Mouse (Mus musculus) heart, embryonic 13.5 days (tissue): ENCODE results near the gene Btbd9. TPM values are rescaled to one million over a fixed set of nuclear protein-coding genes. Genes with fewer than 3 reads are reported as not detected.

ENCODE experiments used
- ATAC-seq: fragments of 200-750 bp; cut with Nextera tagmentation; 2 replicates; pipeline ENCODE4 v1.8.0; 2017; ENCODE audit warnings: moderate TSS enrichment; ENCODE audit not compliant: insufficient number of reproducible peaks, low FRiP score, low TSS enrichment; ENCODE audit errors: extremely low read depth
- H3K27ac ChIP-seq: fragments of 300-500 bp; sonication (generic); replicated peaks from 2 replicates; pipeline ENCODE4 v1.5.1; 2015; ENCODE audit warnings: moderate library complexity, mild to moderate bottlenecking, inconsistent platforms
- H3K27me3 ChIP-seq: fragments of 300-500 bp; sonication (generic); replicated peaks from 2 replicates; pipeline ENCODE4 v1.6.1; 2015; ENCODE audit warnings: mild to moderate bottlenecking, inconsistent platforms
- H3K36me3 ChIP-seq: fragments of 300-500 bp; sonication (generic); 2 replicates; pipeline ENCODE4 v1.6.1; 2015; ENCODE audit warnings: mild to moderate bottlenecking, inconsistent platforms
- H3K4me1 ChIP-seq: fragments of 300-500 bp; sonication (generic); 2 replicates; pipeline ENCODE4 v1.6.1; 2015; ENCODE audit warnings: inconsistent platforms
- H3K4me2 ChIP-seq: fragments of 300-500 bp; sonication (generic); 2 replicates; pipeline ENCODE4 v1.6.1; 2015; ENCODE audit warnings: inconsistent platforms, mild to moderate bottlenecking, moderate library complexity
- H3K4me3 ChIP-seq: fragments of 300-500 bp; sonication (generic); 2 replicates; pipeline ENCODE4 v1.5.1; 2015; ENCODE audit warnings: moderate library complexity, mild to moderate bottlenecking, inconsistent platforms
- H3K9ac ChIP-seq: fragments of 300-500 bp; sonication (generic); 2 replicates; pipeline ENCODE4 v1.6.1; 2015; ENCODE audit warnings: inconsistent platforms, mild to moderate bottlenecking, moderate library complexity
- H3K9me3 ChIP-seq: fragments of 300-500 bp; sonication (generic); 2 replicates; pipeline ENCODE4 v1.6.1; 2016; ENCODE audit warnings: inconsistent platforms
- WGBS: fragments of 180-500 bp; shearing (Covaris S2); methylation state at CpG from one replicate; pipeline ENCODE4 v1.1.7; 2015; ENCODE audit warnings: mixed read lengths; 5-methylcytosine and 5-hydroxymethylcytosine counted together
- polyA plus RNA-seq: library from polyadenylated mRNA; unstranded; fragments of >200 nt; fragmentation: Nextera tagmentation; extraction: Ambion mirVana; gene quantifications from 2 replicates; pipeline ENCODE4 v1.2.1, GENCODE M21; 2015

Gene Btbd9
- polyA plus RNA-seq, 1 experiment from 2014 or later, result 44.4 TPM

DNA sequence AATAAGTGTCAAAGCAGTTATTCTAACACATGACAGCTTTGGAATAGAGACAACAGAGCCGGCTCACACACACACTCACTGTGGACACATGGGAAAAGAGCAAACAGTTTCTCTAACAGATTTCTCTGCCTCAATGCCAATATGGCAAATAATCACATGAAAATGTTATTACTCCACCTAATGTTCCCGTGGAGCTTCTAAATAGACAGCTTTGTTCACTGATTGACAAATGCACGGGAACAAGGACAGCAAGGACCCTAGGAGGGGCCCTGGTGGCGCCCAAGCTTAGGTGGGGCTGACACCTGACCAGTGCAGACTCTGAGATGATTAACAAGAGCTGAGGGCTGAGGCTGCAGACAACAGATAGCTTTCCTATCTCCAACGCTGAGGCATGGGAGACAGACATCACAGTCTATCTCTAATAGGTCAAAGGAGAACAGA, 140.2 kb downstream of the Btbd9 start:
- no peak overlapping the region for H3K4me3 ChIP-seq
- H3K4me2 ChIP-seq, result no peak overlapping the region
- no peaks in the 10 kb centered on the region for H3K9me3 ChIP-seq
- H3K36me3 ChIP-seq, result peaks cover 4% of the 10 kb centered on the region; the same call in 1 of the 2 replicates
- H3K27me3 ChIP-seq, result no peaks in the 10 kb centered on the region
- ATAC-seq, result no peak
- peaks cover 37% of the 10 kb centered on the region for H3K4me1 ChIP-seq
- H3K27ac ChIP-seq, result no peak overlapping the region
- 52% methylated on average over 5 of the region's 5 CpGs for WGBS
- H3K9ac ChIP-seq, result no peak overlapping the region

DNA sequence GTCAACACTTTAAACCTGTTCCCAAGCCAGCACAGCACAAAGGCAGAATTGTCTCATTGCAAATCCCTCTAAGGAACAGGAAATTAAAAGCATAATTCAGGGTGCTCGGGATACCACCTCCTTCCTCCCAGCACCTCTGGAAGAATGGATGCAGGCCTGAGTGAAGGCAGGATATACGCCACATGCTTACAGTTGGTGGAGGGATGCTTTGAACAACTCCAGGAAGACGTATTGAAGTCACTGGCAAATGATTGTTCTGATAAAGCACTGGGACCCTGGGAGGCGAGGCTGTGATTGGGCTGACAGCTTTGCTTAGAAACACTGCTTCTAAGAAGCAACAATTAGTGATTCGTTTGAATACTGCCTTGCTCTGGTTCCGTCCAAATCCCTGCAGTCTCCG, 140.8 kb downstream of the Btbd9 start:
- peaks cover 5% of the 10 kb centered on the region; the same call in 1 of the 2 replicates for H3K36me3 ChIP-seq
- no peak overlapping the region for H3K27ac ChIP-seq
- H3K4me1 ChIP-seq, result peaks cover 39% of the 10 kb centered on the region
- no peak overlapping the region for H3K4me3 ChIP-seq
- no peaks in the 10 kb centered on the region for H3K27me3 ChIP-seq
- no peak for ATAC-seq
- H3K4me2 ChIP-seq, result no peak overlapping the region
- WGBS, result 54% methylated on average over 7 of the region's 7 CpGs
- no peaks in the 10 kb centered on the region for H3K9me3 ChIP-seq
- H3K9ac ChIP-seq, result no peak overlapping the region

DNA sequence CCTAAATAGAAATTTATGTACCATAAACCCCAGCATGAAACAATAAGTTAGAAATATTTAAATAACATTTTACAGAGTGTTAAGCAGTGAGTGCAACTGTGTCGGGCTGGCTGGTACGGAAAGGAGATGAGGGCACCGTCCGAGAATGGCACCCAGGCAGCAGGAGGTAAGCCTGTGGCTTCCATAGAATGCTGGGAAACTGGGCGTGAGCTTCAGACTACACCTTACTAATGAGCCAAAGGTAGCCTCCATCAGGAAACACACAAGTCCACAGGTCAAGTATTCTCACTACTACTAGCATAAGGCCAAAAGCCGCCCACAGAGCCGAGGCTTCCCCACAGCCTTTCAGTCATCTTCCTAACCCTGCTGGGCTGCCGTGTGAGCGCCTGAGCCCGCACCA, 144.2 kb downstream of the Btbd9 start:
- H3K27me3 ChIP-seq, result no peaks in the 10 kb centered on the region
- H3K4me1 ChIP-seq, result peaks cover 26% of the 10 kb centered on the region
- no peaks in the 10 kb centered on the region for H3K9me3 ChIP-seq
- no peak overlapping the region for H3K4me2 ChIP-seq
- H3K27ac ChIP-seq, result no peak overlapping the region
- H3K4me3 ChIP-seq, result no peak overlapping the region
- no peak overlapping the region for H3K9ac ChIP-seq
- H3K36me3 ChIP-seq, result 0 out of 2 replicates have a peak, but pooled peaks cover 4% of the 10 kb centered on the region
- WGBS, result 89% methylated on average over 10 of the region's 10 CpGs
- ATAC-seq, result no peak

DNA sequence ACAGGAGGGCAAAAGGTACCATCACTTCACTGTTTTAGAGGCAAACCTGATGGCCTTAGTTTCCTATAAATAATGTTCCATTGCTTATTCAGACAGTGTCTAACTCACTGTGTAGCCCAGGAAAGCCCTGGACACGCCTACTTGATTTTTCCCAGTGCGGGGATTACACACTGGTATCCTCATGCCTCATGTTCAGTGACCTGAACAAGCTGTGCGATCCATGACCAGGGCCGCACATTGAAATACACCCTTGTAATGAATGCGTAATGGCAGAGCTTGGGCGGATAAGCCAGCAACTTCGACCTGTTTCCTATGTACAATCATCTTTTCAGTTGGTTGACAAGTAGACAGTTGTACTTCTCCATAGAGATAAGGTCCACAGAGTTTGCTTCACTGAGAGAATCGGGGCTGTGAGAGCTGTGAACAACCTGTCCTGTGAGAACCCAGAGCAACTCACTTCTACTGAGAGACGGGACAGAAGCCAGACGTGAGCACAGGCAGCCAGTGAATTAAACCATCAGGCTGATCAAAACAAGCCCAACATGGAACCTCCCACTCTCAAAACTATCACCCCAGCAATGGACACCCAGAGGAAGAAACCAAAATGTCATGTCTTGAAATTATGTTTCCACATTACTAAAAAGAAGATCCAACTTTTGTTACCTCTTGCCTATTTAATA, 145.2 kb downstream of the Btbd9 start:
- Histone ChIP-seq H3K4me3 (no peak overlapping the region), H3K4me2 (no peak overlapping the region), H3K27me3 (no peaks in the 10 kb centered on the region), H3K4me1 (peaks cover 26% of the 10 kb centered on the region), H3K36me3 (0 out of 2 replicates have a peak, but pooled peaks cover 4% of the 10 kb centered on the region), H3K9me3 (no peaks in the 10 kb centered on the region), H3K9ac (no peak overlapping the region), H3K27ac (no peak overlapping the region)
- no peak for ATAC-seq
- WGBS, result 71% methylated on average over 10 of the region's 10 CpGs

DNA sequence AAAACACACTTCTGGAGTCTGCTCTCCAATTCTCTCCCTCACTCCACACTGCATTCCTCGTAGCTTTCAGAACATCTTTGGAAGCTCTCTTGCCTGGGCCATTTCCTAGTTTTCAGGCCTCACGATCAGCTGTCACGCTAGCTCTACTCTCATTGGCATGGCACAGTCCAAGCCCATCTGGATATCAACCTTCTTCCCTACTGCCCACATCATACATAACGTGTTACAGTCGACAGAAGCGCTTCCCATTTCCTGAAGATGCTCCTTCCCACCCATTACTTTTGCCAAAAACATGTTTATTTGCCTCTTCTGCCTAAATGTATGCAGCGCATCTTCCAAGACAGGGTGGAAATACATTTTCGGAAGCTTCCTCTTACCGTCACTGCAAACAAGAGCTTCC, 147.6 kb downstream of the Btbd9 start:
- peaks cover 24% of the 10 kb centered on the region for H3K4me1 ChIP-seq
- no peak overlapping the region for H3K9ac ChIP-seq

DNA sequence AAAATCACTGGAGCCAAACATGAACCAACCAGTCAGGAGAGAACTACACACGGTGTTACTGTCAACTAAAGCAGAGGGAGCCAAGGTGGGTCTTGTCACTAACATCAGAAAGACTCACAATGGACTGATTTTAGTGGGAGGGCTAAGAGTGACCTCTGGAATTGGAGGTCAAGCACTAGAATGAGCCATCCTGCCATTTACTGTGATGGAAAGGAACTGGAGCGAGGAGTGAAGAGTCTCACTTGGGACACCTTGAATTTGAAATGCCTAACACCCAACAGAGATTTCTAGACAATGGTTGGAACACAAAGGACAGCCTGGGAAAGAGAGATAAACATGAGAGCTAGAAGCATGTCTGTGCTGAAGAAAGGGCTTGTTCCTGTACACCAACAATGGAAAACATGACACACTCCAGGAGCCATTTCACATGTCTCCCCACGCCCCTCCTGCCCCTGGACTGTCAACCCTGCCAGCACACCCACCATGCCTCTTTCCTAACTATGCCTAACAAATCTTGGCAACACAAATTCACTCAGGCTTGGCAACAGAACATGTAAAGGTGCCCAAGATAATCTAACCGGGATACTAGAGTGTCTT, 152.9 kb downstream of the Btbd9 start:
- WGBS, result 34% methylated on average over 4 of the region's 4 CpGs
- Histone ChIP-seq H3K4me1 (peaks cover 29% of the 10 kb centered on the region), H3K27ac (peak overlapping the region; percentile 79), H3K4me3 (no peak overlapping the region), H3K27me3 (no peaks in the 10 kb centered on the region), H3K4me2 (no peak overlapping the region), H3K9ac (no peak overlapping the region), H3K9me3 (no peaks in the 10 kb centered on the region), H3K36me3 (no peaks in the 10 kb centered on the region)
- no peak for ATAC-seq

More for the DNA sequence above, 147.6 kb downstream of the Btbd9 start:
- Histone ChIP-seq H3K36me3 (0 out of 2 replicates have a peak, but pooled peaks cover 4% of the 10 kb centered on the region), H3K27ac (no peak overlapping the region), H3K4me2 (no peak overlapping the region), H3K27me3 (no peaks in the 10 kb centered on the region), H3K9me3 (no peaks in the 10 kb centered on the region), H3K4me3 (no peak overlapping the region)
- ATAC-seq, result no peak
- WGBS, result 89% methylated on average over 9 of the region's 9 CpGs

DNA sequence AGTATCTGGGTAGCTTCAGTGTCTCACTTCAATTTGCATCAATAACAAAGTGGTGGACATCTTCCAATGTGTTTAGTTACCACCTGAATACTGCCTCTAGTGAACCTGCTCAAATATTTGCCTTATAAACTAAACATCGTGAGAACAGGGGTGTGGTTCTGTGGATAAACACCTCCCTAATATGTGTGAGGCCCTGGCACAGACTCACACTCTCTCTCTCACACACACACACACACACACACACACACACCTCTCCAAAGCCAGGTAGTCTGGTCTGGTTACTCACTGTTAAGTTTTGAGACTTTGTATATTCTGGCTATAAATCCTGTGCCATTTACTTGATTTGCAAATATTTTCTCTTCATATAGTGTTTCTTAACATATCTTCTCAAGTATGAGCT, 154.0 kb downstream of the Btbd9 start:
- no peak for ATAC-seq
- WGBS, result 75% methylated on average over 1 of the region's 1 CpGs
- no peak overlapping the region for H3K4me2 ChIP-seq

DNA sequence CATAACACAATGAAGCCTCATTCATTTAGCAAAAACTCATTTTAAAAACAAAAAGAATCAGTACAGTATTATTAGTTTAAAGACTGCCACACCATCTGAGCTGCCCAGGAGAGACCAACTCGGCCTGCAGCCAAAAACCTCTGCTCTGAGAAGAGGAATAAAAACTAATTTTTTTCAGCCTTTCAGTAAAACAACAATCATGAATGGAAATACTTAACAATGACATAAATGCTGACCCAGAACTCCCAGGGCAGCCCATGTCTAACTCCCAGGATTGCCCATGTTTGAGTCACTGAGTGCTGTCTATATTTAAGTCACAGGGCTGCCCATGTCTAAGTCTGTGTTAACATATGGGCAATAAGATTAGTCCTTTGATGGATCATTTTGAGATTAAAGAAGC, 155.0 kb downstream of the Btbd9 start:
- Histone ChIP-seq H3K36me3 (no peaks in the 10 kb centered on the region), H3K9ac (no peak overlapping the region), H3K4me3 (no peak overlapping the region), H3K9me3 (no peaks in the 10 kb centered on the region), H3K27me3 (no peaks in the 10 kb centered on the region), H3K27ac (no peak overlapping the region), H3K4me1 (peaks cover 32% of the 10 kb centered on the region), H3K4me2 (no peak overlapping the region)
- no peak for ATAC-seq
- WGBS, result 73% methylated on average over 1 of the region's 1 CpGs

More for the DNA sequence above, 154.0 kb downstream of the Btbd9 start:
- Histone ChIP-seq H3K27ac (no peak overlapping the region), H3K27me3 (no peaks in the 10 kb centered on the region), H3K9me3 (no peaks in the 10 kb centered on the region), H3K4me1 (peaks cover 33% of the 10 kb centered on the region), H3K36me3 (no peaks in the 10 kb centered on the region), H3K9ac (no peak overlapping the region), H3K4me3 (no peak overlapping the region)

DNA sequence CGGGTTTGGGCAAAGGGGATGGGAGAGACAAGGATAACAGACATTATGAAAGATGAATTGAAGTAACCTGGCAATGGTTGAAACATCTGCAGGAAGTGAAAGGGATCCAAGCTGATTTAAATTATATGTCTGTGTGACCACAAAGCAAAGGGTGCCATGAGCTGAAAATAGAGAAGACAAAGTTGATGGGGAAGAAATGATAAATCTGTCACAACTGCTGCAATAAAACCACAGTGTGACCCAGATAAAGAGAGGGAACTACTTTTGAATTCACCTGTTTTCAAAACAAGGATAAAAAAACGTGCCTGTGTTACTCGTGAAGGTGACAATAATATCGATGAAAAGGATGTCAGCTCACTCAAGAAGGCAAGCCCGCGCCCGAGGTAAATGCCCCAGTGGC, 156.8 kb downstream of the Btbd9 start:
- Histone ChIP-seq H3K36me3 (no peaks in the 10 kb centered on the region), H3K9me3 (no peaks in the 10 kb centered on the region), H3K4me3 (no peak overlapping the region), H3K9ac (no peak overlapping the region), H3K4me1 (peaks cover 31% of the 10 kb centered on the region), H3K4me2 (no peak overlapping the region), H3K27ac (no peak overlapping the region), H3K27me3 (no peaks in the 10 kb centered on the region)
- no peak for ATAC-seq
- WGBS, result 79% methylated on average over 7 of the region's 7 CpGs

DNA sequence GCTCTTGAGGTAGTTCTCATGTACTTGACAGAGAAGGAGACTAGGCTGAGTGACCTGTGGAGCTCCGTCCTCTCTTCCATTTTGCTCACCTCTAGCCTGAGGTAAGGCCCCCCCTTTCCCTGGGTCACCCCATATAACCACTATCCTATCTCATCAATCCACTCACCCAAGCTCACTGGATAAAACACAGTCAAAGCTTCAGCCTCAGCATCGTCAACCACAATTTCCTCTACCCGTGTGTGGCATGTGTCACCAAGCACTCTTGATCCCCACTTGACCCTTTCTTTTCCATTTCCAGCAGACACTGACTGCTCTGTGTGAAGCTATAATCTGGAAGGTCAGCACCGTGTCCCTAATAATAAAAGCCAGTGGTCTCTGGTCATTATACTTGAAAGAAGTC, 157.8 kb downstream of the Btbd9 start:
- no peaks in the 10 kb centered on the region for H3K36me3 ChIP-seq
- no peak for ATAC-seq
- WGBS, result 35% methylated on average over 4 of the region's 4 CpGs

DNA sequence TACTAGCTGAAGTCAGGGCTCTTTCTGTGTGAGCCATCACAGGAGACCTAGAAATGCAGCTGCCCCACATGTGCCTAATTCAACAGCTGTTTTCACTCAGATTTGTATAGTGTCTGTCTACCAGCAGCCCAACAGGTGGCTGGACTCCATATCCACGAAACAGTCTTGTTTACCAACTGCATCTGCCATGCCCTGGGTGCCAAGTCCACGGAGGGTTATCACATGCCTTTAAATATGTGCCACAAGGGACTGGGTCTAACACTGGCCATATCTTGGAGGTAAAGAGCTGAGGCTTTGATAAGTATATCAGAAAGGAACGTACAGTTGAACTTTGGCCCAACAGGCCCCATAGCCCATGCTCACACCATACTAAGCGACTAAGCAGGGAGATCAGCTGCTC, 159.2 kb downstream of the Btbd9 start:
- no peak for ATAC-seq
- no peak overlapping the region for H3K4me3 ChIP-seq
- H3K27ac ChIP-seq, result no peak overlapping the region
- no peaks in the 10 kb centered on the region for H3K36me3 ChIP-seq
- H3K4me1 ChIP-seq, result peaks cover 18% of the 10 kb centered on the region
- no peaks in the 10 kb centered on the region for H3K27me3 ChIP-seq
- WGBS, result 65% methylated on average over 4 of the region's 4 CpGs
- H3K9ac ChIP-seq, result no peak overlapping the region
- no peak overlapping the region for H3K4me2 ChIP-seq
- H3K9me3 ChIP-seq, result no peaks in the 10 kb centered on the region

More for the DNA sequence above, 157.8 kb downstream of the Btbd9 start:
- no peaks in the 10 kb centered on the region for H3K9me3 ChIP-seq
- no peak overlapping the region for H3K4me3 ChIP-seq
- H3K4me1 ChIP-seq, result peaks cover 27% of the 10 kb centered on the region
- H3K9ac ChIP-seq, result no peak overlapping the region
- H3K27ac ChIP-seq, result no peak overlapping the region
- H3K27me3 ChIP-seq, result no peaks in the 10 kb centered on the region
- no peak overlapping the region for H3K4me2 ChIP-seq

DNA sequence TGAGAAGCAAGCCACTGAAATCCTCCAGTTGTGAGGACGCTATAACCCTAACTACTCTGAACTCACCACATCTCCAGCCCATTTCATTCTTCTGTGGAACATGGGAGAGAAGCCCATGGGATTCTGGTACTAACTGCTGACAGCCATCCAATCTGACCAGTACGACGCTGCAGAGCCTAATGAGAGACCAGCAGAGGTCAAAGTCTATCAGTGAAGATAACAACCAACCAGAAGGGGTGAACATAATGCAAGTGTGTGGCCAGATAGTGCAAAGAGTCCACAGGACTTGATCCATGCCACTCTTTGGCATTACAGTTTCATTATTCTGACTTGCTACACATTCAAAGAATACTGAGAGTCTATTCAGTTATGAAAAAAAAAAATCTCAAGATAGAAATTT, 160.6 kb downstream of the Btbd9 start:
- H3K36me3 ChIP-seq, result 0 out of 2 replicates have a peak, but pooled peaks cover 3% of the 10 kb centered on the region
- H3K9me3 ChIP-seq, result no peaks in the 10 kb centered on the region
- H3K4me1 ChIP-seq, result peaks cover 18% of the 10 kb centered on the region
- H3K4me3 ChIP-seq, result no peak overlapping the region
- H3K9ac ChIP-seq, result no peak overlapping the region
- no peak overlapping the region for H3K4me2 ChIP-seq
- ATAC-seq, result no peak
- no peaks in the 10 kb centered on the region for H3K27me3 ChIP-seq
- no peak overlapping the region for H3K27ac ChIP-seq
- 54% methylated on average over 3 of the region's 3 CpGs for WGBS
